Mouse (Mus musculus) stomach, embryonic 15.5 days (tissue): ENCODE measurements around the gene Npc1l1. TPM values are rescaled to one million over a fixed set of nuclear protein-coding genes. Genes with fewer than 3 reads are reported as not detected.

Experiments used
- polyA plus RNA-seq: library from polyadenylated mRNA; unstranded; fragments of >200 nt; fragmentation: Nextera tagmentation; extraction: Ambion mirVana; gene quantifications from 2 replicates; pipeline ENCODE4 v1.2.1, GENCODE M21; 2015

Gene Npc1l1
- polyA plus RNA-seq, 1 experiment from 2014 or later: 2.0 TPM

Other genes with a start within 250 kb of the Npc1l1 start
- 4.0 and 5.4 TPM in 2 replicates for gene Camk2b, start 163.8 kb downstream of the Npc1l1 start, polyA plus RNA-seq
- gene A730071L15Rik, start 30.1 kb downstream of the Npc1l1 start, polyA plus RNA-seq: 0.39 and 0.51 TPM in 2 replicates
- 35.3 and 37.2 TPM in 2 replicates for gene Nudcd3, start 29.7 kb downstream of the Npc1l1 start, polyA plus RNA-seq
- 87.6 and 98.3 TPM in 2 replicates for gene Ddx56, start 37.6 kb upstream of the Npc1l1 start, polyA plus RNA-seq
- 116 TPM in 2 replicates for gene Tmed4, start 44.7 kb upstream of the Npc1l1 start, polyA plus RNA-seq
- gene Ogdh, start 61.5 kb upstream of the Npc1l1 start, polyA plus RNA-seq: 100 and 115 TPM in 2 replicates
- 10.7 and 11.1 TPM in 2 replicates for gene Zmiz2, start 158.9 kb upstream of the Npc1l1 start, polyA plus RNA-seq
- 5,074 and 5,744 TPM in 2 replicates for gene Ppia, start 185.3 kb upstream of the Npc1l1 start, polyA plus RNA-seq
- gene H2afv, start 214.3 kb upstream of the Npc1l1 start, polyA plus RNA-seq: 399 and 425 TPM in 2 replicates
- gene Purb, start 245.8 kb upstream of the Npc1l1 start, polyA plus RNA-seq: 28.5 and 28.7 TPM in 2 replicates